Mouse (Mus musculus): ENCODE results near the gene Dhdds.

The Dhdds gene

DNA sequence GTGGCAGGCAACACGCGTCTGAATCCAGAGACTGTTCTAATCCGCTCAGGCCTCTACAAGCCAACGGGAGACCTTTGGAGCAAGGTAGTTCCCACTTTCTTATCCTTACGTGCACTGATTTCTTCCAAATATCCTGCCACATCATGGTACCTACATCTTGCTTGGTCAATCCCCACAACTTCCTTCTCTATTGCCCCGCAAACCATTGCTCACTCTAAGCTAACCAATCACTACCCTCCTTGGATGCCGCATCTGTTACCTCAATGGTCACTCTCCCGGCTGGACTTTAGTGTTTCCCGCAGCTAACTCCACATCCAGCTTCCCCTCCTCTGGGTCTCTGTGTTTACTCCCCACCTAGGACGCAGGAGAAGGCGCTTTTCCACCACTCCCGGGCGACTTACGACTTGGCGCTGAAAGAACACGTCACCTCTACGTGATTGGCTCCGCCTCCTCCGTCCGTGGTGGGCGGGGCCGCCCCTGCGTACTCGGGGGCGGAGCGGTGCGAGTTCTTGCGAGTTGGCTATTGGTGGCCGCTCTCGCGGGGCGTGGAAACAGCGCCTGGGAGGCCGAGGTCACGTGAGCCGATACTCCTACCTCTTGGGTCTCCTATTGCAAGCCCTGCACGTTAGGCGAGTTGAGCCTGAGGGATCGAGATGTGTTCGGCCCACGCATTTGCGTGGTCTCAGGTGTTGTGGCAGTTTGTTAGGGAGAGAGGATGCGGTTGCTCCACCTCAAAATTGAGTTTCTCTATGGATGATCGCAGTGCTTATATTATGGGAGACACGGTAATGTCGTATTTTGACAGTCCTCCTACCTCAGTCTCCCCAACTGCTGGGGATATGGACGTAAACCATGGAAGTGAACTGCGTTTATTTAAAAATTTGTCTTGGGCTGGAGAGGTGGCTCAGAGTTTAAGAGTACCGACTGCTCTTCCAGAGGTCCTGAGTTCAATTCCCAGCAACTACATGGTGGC is at the start of gene Dhdds:
Gene Dhdds (minus strand): TSS at position 453 of the 973 bp plus-strand sequence.
- DNase-seq (ENCODE audit: extremely low read depth, insufficient read length, low spot score): peak; percentile 100

DNA sequence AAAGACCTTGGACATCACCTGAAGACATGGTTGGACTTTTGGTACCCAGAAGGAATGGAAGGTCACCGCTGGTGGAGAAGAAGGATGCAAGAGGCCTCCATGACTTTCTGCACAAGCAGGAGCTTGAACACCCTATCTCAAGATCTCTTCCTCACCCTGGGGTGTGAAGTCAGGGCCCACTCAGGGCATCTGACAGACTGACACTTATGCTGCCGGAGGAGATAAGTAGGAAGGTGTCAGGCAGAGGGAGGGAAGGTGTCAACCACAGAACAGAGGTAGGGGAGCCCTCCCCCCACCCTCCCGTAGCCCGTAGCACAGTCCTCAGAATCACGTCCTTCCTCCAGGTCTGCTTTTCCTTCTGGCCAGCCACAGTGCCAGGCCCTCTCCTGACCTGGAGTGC is 46.9 kb upstream of the Dhdds start:
- DNase-seq (ENCODE audit: extremely low read depth, insufficient read length, low spot score): no peak

DNA sequence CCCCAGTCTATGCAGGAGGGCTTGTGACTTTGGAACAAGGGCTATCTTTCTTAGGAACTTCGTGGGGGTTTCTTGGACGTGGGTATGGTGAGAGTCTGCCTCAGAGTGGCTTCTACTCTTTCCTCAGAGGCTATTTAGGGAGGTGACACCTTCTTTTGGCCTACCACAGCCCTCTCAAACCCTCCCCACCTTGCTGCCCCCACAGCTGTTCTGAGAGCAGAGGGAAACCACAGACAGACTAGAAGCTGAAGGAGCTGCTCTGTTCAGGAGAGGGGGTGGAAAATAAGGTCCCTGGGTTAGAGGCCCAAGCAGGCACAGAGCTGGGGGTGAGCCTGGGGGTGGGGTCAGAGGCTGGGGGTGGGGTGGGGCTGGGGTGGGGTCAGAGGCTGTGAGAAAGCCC is 42.3 kb upstream of the Dhdds start:
- DNase-seq (ENCODE audit: extremely low read depth, insufficient read length, low spot score): no peak

DNA sequence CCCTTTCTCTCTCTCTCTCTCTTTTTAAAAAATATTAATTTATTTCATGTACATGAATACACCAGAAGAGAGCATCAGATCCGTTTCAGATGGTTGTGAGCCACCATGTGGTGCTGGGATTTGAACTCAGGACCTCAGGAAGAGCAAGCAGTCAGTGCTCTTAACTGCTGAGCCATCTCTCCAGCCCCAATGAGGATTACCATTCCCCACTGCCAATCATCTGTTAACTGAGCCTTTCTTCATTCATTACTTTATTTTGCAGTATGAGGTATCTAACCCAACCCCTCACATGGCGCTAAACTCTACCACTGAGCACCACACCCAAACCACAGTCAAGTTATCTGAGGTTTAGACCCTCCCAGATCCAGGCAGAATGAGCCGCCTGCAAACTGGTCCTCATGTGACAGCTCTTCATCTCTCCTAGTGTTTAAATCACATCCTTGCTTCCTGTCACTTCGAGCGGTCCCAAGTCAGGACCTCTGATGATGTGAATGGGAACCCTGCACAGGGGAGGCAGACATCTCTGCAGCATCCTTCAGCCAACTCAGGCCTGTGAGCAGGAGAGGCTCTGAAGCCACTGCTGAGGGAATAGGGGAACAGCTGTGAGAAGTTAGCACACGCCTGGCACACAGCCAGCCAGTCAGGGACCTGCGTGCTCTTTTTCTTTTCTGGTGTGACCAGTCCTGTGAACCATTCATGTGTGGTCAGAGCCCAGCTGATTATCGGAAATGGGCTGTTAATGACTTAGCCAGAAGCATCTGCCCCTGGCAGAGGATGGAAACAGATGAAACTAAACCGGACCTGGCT is 40.8 kb upstream of the Dhdds start:
- DNase-seq (ENCODE audit: extremely low read depth, insufficient read length, low spot score): no peak

DNA sequence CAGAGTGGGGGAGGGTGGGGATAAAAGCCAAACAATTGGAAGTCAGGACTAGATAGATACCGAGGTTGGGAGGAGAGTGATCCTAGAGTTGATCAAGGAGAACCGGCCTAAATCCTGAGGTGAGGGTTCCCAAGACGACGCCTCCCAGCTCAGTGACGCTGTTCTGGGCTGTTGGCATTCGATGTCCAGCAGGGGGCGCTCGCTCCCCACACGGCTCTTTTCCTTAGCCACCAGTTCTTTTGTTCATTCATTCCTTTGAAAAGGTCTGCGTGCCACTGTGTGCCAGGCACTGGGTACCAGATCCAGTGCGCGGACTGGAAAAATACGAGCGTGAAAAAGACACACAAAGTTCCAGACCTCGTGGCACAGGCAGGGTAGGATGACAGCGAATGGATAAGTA is 35.2 kb upstream of the Dhdds start:
- peak; percentile 34 for DNase-seq (ENCODE audit: extremely low read depth, insufficient read length, low spot score)

DNA sequence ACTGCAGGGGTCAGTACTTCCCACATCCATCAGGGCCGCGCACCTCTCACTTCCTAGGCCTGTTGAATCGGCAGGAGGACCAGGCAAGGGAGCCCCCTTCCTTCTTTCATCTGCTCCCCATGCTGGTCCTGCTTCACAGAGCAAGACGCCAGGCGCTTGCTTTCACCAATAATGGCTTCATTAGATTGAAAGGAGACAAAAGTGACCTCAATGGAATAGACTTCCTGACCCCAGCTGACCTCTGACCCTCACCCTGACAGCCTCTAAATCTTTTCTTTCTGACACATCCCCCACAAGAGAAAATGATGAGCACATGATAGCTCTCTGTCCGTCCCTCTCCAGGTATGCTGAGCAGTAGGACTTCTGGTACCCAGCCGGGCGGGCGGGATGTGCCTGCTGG is 25.1 kb upstream of the Dhdds start:
- no peak for DNase-seq (ENCODE audit: extremely low read depth, insufficient read length, low spot score)

DNA sequence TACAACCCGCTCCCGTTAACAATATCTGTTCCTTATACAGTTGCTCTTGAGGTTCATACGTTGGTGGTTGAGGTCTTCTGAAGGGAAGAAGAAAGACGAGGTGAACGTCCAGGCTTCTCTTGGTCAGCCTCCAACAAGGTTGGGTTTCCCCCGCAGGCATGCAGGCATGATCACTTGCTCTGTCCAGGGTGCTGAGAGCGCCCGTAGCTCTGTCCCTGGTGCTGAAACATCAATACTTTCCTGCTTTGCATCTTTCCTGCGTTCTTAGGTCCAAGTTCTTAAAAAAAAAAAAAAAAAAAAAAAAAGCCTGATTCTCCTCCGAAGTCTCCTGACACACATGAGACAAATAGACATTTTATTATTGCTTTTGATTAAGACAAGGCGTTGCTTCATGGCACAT is 19.9 kb upstream of the Dhdds start:
- DNase-seq (ENCODE audit: extremely low read depth, insufficient read length, low spot score): no peak

DNA sequence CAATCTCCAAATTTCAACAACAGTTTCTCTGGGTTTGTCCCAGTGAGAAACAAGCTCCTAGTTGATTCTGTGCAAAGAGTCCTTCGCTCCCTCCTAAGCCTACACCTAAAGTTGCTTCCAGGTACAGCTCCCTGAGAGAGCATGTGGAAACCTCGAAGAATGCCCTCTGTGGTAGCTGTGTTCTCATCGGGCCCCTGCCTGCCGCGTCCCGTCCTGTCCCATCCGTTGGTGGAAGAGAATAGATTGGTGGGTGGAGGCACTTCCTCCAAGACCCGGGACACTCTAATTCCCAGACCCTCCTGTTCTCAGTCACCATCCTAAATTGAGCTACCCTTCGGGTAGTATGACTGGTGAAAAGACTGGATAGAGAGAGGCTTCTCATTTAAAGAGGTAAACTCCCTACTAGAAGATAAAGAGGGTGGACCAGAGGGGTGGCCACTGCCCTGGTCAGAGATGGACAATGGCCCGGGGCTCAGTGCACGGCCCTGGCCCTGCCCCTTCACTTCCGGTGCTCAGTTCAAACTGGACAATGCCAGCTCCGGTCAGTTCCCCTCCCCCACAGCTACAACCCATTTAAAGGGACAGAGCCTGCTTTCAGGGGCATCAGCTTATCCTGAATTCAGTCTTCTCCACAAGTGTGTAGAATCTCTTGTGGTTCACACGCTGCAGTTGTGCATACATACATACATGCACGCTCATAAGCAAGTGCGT is 19.1 kb upstream of the Dhdds start:
- no peak for DNase-seq (ENCODE audit: extremely low read depth, insufficient read length, low spot score)

DNA sequence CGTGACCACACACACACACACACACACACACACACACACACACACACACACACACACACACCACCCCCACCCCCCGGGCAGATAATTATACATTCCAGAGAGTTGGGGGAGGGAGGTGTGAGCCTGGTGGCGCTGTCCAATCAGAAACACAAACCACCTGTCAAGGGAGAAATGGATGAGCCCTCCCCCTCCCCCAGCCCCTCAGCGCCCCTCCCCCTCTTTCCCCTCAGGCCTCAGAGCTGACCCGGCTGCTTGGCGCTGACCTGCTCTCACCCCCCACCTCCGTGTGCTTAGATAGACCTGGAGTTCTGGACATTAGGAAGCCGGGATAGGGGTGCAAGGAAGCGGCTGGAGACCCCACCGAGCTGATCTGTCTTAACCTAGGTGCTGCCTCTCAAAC is 18.5 kb upstream of the Dhdds start:
- DNase-seq (ENCODE audit: extremely low read depth, insufficient read length, low spot score): no peak

DNA sequence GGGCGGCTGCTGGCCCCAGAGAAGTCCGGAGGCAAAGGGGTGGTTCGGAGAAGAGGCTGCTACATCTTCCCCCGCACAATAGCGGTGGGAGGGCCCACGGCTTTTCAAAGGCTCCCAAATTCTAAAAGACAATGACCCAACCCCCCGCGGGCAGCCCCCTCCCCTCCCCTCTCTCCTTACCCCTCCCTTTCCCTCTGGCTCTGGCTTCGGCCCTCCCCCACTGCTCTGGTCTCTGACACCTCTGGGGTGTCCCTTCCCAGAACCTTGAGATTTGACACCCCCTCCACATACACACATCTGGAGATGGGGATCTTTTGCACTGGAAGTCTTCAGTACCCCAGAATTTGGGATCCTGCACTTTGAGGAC is 18.0 kb upstream of the Dhdds start, which contains the start of gene Lin28a:
Gene Lin28a (minus strand): TSS at position 63 of the 367 bp plus-strand sequence.
- DNase-seq (ENCODE audit: extremely low read depth, insufficient read length, low spot score): no peak

DNA sequence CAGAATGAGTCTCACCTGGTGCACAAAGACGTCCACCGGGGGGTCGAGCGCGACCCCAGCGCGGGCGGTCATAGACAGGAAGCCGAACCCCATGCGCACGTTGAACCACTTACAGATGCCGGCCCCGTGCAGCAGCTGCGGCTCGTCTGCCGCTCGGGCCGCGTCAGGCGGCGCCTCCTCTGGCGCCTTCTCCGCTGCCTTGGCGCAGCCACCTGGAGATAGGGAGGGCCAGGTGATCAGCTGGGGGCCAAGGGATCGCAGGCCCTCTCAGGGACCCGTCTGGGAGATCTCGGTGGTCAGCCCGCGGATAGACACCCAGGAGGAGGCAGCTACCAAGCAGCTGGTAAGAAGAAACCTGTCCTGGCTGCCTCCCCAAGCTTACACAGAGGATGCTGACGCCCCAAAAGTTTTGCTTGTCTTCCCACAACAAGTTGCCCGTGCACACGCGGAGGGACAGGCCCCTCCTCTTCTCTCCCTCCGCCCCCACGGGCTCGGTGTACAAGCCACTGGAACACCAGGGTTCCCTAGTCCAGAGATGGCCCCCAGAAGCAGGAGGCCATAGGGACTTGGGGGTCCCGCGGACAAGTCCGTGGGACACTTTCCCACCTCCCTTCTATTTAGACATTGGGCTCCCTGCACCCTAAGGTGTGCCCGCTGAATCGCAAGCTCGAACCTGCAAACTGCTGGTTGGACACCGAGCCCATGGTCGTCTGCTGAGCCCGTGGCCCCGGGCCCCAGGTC is 17.5 kb upstream of the Dhdds start:
- no peak for DNase-seq (ENCODE audit: extremely low read depth, insufficient read length, low spot score)

DNA sequence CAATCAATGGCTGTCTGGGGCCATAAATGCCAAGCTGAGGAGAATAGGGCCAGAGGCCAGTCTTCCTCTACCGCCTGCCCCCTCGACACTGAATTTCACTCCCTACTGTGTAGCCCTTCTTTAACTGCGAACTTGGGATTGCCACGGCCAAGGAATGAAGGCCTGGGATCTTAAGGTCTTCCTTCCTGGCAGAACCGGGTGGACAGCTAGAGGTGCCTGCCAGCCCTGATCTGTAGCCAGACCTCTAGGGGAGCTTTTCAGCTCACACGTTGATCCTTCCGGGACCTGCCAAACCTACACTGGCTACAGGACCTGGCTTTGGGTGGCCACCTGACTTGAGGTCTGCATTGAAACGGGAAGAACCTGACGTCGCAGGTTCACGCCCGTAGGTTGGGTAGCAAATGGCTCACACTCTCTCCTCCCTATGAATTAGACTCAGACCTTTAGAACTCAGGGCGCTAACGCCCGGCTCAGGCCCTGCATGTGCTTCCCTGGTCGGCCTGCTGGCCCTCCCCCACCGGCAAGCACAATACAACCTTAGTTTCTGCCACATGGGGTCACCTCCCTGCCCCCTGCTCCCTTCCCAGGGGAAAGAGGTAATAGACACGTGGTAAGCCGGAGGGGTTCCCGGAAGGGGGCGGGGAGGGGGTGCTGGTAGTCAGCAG is 16.6 kb upstream of the Dhdds start:
- DNase-seq (ENCODE audit: extremely low read depth, insufficient read length, low spot score): no peak

DNA sequence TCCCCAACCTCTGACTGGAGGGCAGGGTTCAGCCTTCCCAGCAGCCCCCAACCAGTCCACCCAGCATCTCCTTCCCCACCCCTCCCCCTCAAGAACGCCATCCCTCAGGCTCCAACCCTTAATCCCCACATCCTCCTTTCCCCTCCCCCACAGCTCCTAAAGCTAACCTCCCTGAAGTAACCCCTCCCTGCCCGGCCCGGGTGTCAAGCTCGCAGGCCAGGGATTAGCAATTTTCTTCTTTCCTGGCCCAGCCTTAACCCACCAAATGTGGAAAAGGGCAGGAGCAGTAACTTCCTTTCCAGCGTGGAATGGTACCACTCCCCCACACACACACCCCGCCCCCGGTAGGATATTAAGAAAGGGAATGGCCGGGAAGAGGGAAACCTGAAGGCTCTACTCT is 16.0 kb upstream of the Dhdds start:
- no peak for DNase-seq (ENCODE audit: extremely low read depth, insufficient read length, low spot score)

DNA sequence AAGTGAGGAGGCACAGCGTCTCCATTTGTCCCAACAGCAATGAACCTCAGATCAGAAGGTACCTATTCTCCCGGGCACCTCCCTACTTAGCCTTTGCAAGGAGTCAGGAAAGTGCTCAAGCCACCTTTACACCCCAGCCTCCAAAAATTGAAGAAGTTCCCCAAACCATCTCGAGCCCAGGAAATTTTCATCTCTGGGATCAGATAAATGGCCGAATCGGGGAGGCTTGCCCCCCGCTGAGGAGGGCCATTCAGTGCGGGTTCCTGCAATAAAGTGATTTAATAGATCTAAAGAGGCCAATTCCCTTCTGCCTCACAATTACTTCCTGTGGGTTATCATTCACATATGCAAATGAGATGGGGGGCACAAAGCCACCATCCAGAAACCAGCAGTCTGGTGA is 15.5 kb upstream of the Dhdds start:
- no peak for DNase-seq (ENCODE audit: extremely low read depth, insufficient read length, low spot score)

DNA sequence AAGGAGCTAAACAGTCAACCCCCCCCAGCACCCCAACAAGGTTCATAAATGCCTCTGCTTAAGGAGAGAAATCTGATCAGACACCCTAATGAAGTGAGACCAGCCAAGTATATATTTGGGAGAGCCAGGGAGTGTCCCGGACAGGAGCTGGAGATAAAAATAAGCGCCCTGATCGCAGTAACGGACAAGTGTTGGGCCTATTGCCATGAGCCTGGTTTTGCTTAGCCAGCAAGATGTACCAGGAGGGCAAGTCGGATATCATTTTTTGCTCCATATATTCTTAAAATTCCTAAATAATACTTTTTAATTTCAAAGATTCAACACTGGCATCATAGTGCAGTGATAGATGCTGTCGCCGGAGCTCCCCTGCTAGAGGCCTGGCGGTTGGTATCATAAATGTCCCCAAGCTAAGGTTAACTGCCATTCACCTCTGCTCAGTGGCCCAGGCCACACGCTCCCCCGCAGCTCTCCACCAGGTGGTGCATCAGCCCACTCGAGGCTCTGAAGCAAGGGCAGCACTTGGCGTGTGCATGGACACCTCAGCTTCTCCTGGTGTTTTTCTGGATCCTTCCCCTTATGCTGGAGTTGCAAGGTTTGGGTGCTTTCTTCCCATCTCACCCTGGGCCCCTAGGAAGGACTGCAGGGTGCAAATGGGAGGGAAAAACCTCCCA is 12.3 kb upstream of the Dhdds start:
- DNase-seq (ENCODE audit: extremely low read depth, insufficient read length, low spot score): no peak

DNA sequence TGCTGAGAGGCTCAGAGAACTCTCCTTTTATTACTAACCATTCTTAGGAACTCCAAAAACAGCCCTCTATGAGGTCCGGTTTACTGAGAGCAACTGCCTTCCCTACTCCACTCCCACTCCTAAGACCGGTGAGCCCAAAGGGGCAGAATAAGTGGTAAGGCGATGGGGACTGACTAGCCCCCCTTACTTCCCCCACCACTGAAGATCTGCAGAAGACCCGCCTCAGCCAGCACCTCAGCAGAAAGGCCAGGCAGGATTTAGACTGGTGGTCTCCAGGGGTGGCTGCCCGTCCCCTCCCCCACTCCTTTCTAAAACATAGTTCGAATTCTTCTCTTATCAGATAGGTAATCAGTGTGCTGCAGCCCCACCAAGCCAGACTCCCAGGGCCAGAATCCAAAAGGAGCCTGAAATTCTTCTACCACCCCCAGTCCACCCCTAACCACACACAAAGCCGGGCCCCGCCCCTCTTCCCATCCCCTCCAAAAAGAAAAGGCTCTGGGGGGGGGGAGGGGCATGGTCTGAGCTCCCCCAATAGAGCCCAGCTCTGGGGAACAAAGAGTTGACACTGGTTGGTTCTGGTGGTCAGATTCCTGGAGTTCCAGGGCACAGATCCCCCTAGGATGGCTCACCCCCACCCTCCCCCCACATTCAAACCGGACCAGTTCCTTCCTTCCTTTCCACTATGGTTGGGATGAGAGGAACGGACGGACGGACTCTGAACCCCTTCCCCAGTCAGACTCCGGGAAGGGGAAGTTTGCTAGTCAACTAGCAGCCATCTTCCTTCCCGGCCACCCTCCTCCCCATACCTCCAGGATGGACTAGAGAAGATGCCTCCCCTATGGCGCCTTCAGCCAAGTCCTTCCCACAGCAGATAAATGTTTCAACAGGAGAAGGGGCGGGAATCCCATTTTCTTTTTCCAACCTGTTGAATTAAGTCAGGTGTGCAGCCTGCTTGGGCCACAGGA is 11.0 kb upstream of the Dhdds start:
- no peak for DNase-seq (ENCODE audit: extremely low read depth, insufficient read length, low spot score)

DNA sequence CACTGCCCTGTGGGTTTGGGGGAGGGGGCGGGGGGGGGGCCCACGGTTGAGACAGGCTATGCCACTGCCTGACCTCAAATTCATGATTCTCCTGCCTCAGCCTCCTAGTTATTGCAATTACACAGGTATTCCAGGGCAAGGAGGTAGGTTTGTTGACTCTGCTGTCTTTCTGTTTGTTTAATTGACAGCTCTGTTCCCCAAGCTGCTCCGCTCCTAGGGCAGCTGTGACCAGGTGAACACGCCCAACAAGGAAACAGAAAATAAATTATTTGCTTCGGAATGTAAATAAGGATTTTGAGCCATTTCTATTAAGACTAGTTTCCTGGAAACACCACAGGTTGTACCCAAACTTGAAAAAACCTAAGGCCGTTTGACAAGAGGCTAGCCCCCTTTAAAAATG is 9.0 kb upstream of the Dhdds start:
- DNase-seq (ENCODE audit: extremely low read depth, insufficient read length, low spot score): no peak

DNA sequence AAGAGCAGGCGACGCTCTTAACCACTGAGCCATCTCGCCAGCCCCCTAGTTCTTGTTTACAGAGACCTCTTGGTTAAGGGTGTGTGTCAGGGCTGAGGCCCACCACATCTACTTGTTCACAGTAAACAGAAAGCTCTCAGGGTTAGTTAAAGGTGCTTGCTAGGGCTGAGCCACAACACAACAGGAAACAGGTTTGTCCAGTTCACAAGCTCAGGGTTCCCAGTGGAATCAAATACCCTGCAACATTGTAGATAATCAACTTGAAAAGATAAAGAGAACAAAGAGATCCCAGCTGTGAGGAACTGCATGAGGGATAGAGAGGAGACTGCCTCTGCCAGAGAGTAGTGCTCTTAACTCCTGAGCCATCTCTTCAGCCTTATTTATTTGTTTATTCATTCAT is 6.1 kb upstream of the Dhdds start:
- no peak for DNase-seq (ENCODE audit: extremely low read depth, insufficient read length, low spot score)
